Mouse (Mus musculus): ENCODE measurements around the gene Ctsw.

DNA sequence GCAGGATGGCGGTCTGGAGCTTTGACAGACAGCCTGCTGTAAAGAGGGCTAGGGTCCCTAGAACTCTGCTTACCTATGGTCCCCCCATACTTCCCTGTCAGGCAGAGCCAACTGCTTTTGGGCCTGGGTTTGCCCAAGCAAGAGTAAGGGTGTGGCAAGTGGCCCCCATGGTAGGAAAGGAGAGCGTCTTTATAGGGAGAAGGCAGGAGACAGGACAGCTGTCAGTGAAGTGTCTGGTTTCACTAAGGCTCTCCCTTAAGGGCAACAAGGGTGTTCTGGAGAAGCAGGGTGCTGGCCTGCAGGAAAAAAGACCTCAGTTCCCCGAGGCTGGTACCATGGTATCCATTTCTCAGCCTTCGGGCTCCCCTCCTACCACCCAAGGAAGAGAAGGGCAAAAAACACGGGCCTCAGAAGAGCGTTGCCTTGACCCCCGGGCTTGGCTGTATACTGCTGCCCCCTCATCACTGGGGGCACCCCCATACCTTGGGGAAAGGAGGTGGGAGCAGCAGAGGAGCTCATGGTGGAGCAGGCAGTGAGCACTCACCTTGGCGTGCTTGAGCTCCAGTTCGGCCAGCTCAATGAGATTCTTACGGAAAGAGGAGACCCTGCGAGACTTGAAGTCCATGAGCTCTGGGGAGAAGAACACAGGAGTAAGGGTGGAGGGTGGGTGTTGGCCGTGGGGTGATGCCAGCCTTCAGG, 27.2 kb upstream of the Ctsw start:
- TF ChIP-seq CTCF (IDR thresholded peaks at IDR 0.05; ENCODE audit: borderline replicate concordance, extremely low read depth, insufficient read depth, insufficient read length): no peak
- no peak for TF ChIP-seq POLR2A (IDR thresholded peaks at IDR 0.05; ENCODE audit: borderline replicate concordance, extremely low read depth, insufficient read depth, insufficient read length, poor library complexity, severe bottlenecking)
